Mouse (Mus musculus): ENCODE results near the gene Kank2.
A peak's percentile ranks its signal among the peaks of the same experiment; 100 is the strongest.

Kank2 gene

GRCm38 (mm10) chr9:21750370-21750769, 48.2 kb downstream of the Kank2 start:
- DNase-seq (ENCODE audit: low spot score), result no peak

GRCm38 (mm10) chr9:21749382-21750118, 49.0 kb downstream of the Kank2 start:
- DNase-seq (ENCODE audit: low spot score), result no peak

GRCm38 (mm10) chr9:21748491-21748890, 50.1 kb downstream of the Kank2 start:
- no peak for DNase-seq (ENCODE audit: low spot score)

GRCm38 (mm10) chr9:21748033-21748432, 50.5 kb downstream of the Kank2 start:
- DNase-seq (ENCODE audit: low spot score), result no peak

GRCm38 (mm10) chr9:21747238-21747774, 51.2 kb downstream of the Kank2 start:
- no peak for DNase-seq (ENCODE audit: low spot score)

- DNase-seq (ENCODE audit: low spot score), result no peak
These were observed 57.0 kb downstream of the Kank2 start for GRCm38 (mm10) chr9:21741514-21741913.

GRCm38 (mm10) chr9:21740427-21740826, 58.1 kb downstream of the Kank2 start:
- no peak for DNase-seq (ENCODE audit: low spot score)

GRCm38 (mm10) chr9:21738776-21739175, 59.8 kb downstream of the Kank2 start:
- DNase-seq (ENCODE audit: low spot score), result no peak

- no peak for DNase-seq (ENCODE audit: low spot score)
These were observed 61.4 kb downstream of the Kank2 start for GRCm38 (mm10) chr9:21737188-21737587.

GRCm38 (mm10) chr9:21736580-21736979, 62.0 kb downstream of the Kank2 start:
- no peak for DNase-seq (ENCODE audit: low spot score)

GRCm38 (mm10) chr9:21735126-21735525, 63.4 kb downstream of the Kank2 start:
- DNase-seq (ENCODE audit: low spot score), result no peak

- no peak for DNase-seq (ENCODE audit: low spot score)
These were observed 64.6 kb downstream of the Kank2 start for GRCm38 (mm10) chr9:21733989-21734388.

- DNase-seq (ENCODE audit: low spot score), result no peak
These were observed 65.1 kb downstream of the Kank2 start for GRCm38 (mm10) chr9:21733446-21733845.

- DNase-seq (ENCODE audit: low spot score), result no peak
These were observed 66.3 kb downstream of the Kank2 start for GRCm38 (mm10) chr9:21732288-21732687.

- no peak for DNase-seq (ENCODE audit: low spot score)
These were observed 69.3 kb downstream of the Kank2 start for GRCm38 (mm10) chr9:21729264-21729663.

- no peak for DNase-seq (ENCODE audit: low spot score)
These were observed 70.2 kb downstream of the Kank2 start for GRCm38 (mm10) chr9:21728261-21728832.

GRCm38 (mm10) chr9:21726218-21726975, 72.1 kb downstream of the Kank2 start:
- DNase-seq (ENCODE audit: low spot score), result no peak

- DNase-seq (ENCODE audit: low spot score), result no peak
These were observed 73.1 kb downstream of the Kank2 start for GRCm38 (mm10) chr9:21725224-21726121.

GRCm38 (mm10) chr9:21724147-21724536, 74.4 kb downstream of the Kank2 start:
- DNase-seq (ENCODE audit: low spot score), result peak; percentile 97

GRCm38 (mm10) chr9:21723377-21724146, 75.0 kb downstream of the Kank2 start, which contains the start of gene Ldlr:
Gene Ldlr (plus strand): TSS chr9:21723483.
- DNase-seq (ENCODE audit: low spot score), result peak; percentile 95

- no peak for DNase-seq (ENCODE audit: low spot score)
These were observed 77.5 kb downstream of the Kank2 start for GRCm38 (mm10) chr9:21721036-21721435.
